Mouse (Mus musculus) midbrain, embryonic 11.5 days (tissue): Measurements from ENCODE around the gene Olfr1016. TPM values are rescaled to one million over a fixed set of nuclear protein-coding genes. Genes with fewer than 3 reads are reported as not detected.

Experiments used
- ATAC-seq: fragments of 200-750 bp; cut with Nextera tagmentation; 2 replicates; pipeline ENCODE4 v1.8.0; 2017; ENCODE audit warnings: moderate TSS enrichment, moderate library complexity; ENCODE audit not compliant: low FRiP score
- DNase-seq: peaks from one replicate; pipeline ENCODE4 v3.0.0; 2015; ENCODE audit warnings: low spot score; ENCODE audit errors: missing footprints
- H3K27ac ChIP-seq: fragments of 300-500 bp; sonication (generic); 2 replicates; pipeline ENCODE4 v1.5.1; 2014; ENCODE audit warnings: low read depth, low read length
- H3K27me3 ChIP-seq: fragments of 300-500 bp; sonication (generic); 2 replicates; pipeline ENCODE4 v1.6.1; 2014; ENCODE audit warnings: mild to moderate bottlenecking, low read length, moderate library complexity, mixed read lengths; ENCODE audit not compliant: control insufficient read depth, insufficient read depth
- H3K36me3 ChIP-seq: fragments of 300-500 bp; sonication (generic); 2 replicates; pipeline ENCODE4 v1.6.1; 2014; ENCODE audit warnings: mild to moderate bottlenecking, low read length, moderate library complexity, mixed read lengths; ENCODE audit not compliant: control insufficient read depth, insufficient read depth
- H3K4me1 ChIP-seq: fragments of 300-500 bp; sonication (generic); 2 replicates; pipeline ENCODE4 v1.6.1; 2014; ENCODE audit warnings: low read length; ENCODE audit not compliant: control insufficient read depth, insufficient read depth
- H3K4me2 ChIP-seq: fragments of 300-500 bp; sonication (generic); 2 replicates; pipeline ENCODE4 v1.6.1; 2014; ENCODE audit warnings: mild to moderate bottlenecking, moderate library complexity
- H3K4me3 ChIP-seq: fragments of 300-500 bp; sonication (generic); 2 replicates; pipeline ENCODE4 v1.5.1; 2014; ENCODE audit warnings: low read depth, low read length
- H3K9ac ChIP-seq: fragments of 300-500 bp; sonication (generic); 2 replicates; pipeline ENCODE4 v1.6.1; 2014; ENCODE audit warnings: low read length
- H3K9me3 ChIP-seq: fragments of 300-500 bp; sonication (generic); 2 replicates; pipeline ENCODE4 v1.6.1; 2016; ENCODE audit warnings: low read length; ENCODE audit not compliant: control insufficient read depth
- WGBS: fragments of 180-500 bp; shearing (Covaris S2); extraction: QIAGEN DNeasy Blood & Tissue Kit; methylation state at CpG from one replicate; pipeline ENCODE4 v1.1.7; 2014; 5-methylcytosine and 5-hydroxymethylcytosine counted together
- polyA plus RNA-seq: library from polyadenylated mRNA; unstranded; fragments of >200 nt; fragmentation: Nextera tagmentation; extraction: Ambion mirVana; gene quantifications from 2 replicates; pipeline ENCODE4 v1.2.1, GENCODE M21; 2014

Olfr1016 gene
- polyA plus RNA-seq, 1 experiment from 2014 or later, result not detected

GRCm38 (mm10) chr2:85762666-85763065, 39.7 kb downstream of the Olfr1016 start, which contains the start of gene Olfr1012:
Gene Olfr1012 (minus strand): TSS chr2:85762766.
- Histone ChIP-seq H3K9me3 (no peaks in the 10 kb centered on the region), H3K36me3 (no peaks in the 10 kb centered on the region), H3K27ac (no peak within 1 kb of the TSS), H3K27me3 (no peaks in the 10 kb centered on the region), H3K4me2 (no peak within 1 kb of the TSS), H3K4me3 (no peak within 1 kb of the TSS), H3K4me1 (no peaks in the 10 kb centered on the region), H3K9ac (no peak within 1 kb of the TSS)
- WGBS, result 81% methylated on average over 1 of the region's 1 CpGs
- DNase-seq (no peak), ATAC-seq (no peak)

GRCm38 (mm10) chr2:85753822-85754221, 48.5 kb downstream of the Olfr1016 start:
- DNase-seq (no peak), ATAC-seq (no peak)
- Histone ChIP-seq H3K9me3 (no peaks in the 10 kb centered on the region), H3K27ac (no peak overlapping the region), H3K36me3 (no peaks in the 10 kb centered on the region), H3K4me2 (no peak overlapping the region), H3K27me3 (no peaks in the 10 kb centered on the region), H3K4me1 (no peaks in the 10 kb centered on the region), H3K9ac (no peak overlapping the region), H3K4me3 (no peak overlapping the region)
- WGBS, result 81% methylated on average over 4 of the region's 4 CpGs

Other genes starting within 250 kb of the Olfr1016 start
- not detected in 2 replicates for gene Olfr996, start 223.3 kb downstream of the Olfr1016 start, polyA plus RNA-seq
- not detected in 2 replicates for gene Olfr998, start 213.6 kb downstream of the Olfr1016 start, polyA plus RNA-seq
- not detected in 2 replicates for gene Olfr1000, start 190.6 kb downstream of the Olfr1016 start, polyA plus RNA-seq
- not detected in 2 replicates for gene Olfr1002, start 151.8 kb downstream of the Olfr1016 start, polyA plus RNA-seq
- not detected in 2 replicates for gene Olfr154, start 138.1 kb downstream of the Olfr1016 start, polyA plus RNA-seq
- not detected in 2 replicates for gene Olfr1006, start 123.8 kb downstream of the Olfr1016 start, polyA plus RNA-seq
- not detected in 2 replicates for gene Olfr1008, start 113.1 kb downstream of the Olfr1016 start, polyA plus RNA-seq
- not detected in 2 replicates for gene Olfr1009, start 87.1 kb downstream of the Olfr1016 start, polyA plus RNA-seq
- not detected in 2 replicates for gene Olfr1012, start 39.8 kb downstream of the Olfr1016 start, polyA plus RNA-seq
- not detected in 2 replicates for gene Olfr1013, start 35.4 kb downstream of the Olfr1016 start, polyA plus RNA-seq
- gene Olfr1014, start 29.8 kb downstream of the Olfr1016 start, polyA plus RNA-seq, result not detected in 2 replicates
- gene Olfr1015, start 20.5 kb downstream of the Olfr1016 start, polyA plus RNA-seq, result not detected in 2 replicates
- not detected in 2 replicates for gene Olfr1018, start 15.9 kb upstream of the Olfr1016 start, polyA plus RNA-seq
- not detected in 2 replicates for gene Olfr1019, start 42.9 kb upstream of the Olfr1016 start, polyA plus RNA-seq
- gene Olfr1020, start 44.5 kb upstream of the Olfr1016 start, polyA plus RNA-seq, result not detected in 2 replicates
- not detected in 2 replicates for gene Olfr1022, start 66.0 kb upstream of the Olfr1016 start, polyA plus RNA-seq
- gene Olfr1023, start 83.1 kb upstream of the Olfr1016 start, polyA plus RNA-seq, result not detected in 2 replicates
- gene Olfr1024, start 102.5 kb upstream of the Olfr1016 start, polyA plus RNA-seq, result not detected in 2 replicates
- not detected in 2 replicates for gene Olfr1025-ps1, start 112.6 kb upstream of the Olfr1016 start, polyA plus RNA-seq
- not detected in 2 replicates for gene Olfr1026, start 119.0 kb upstream of the Olfr1016 start, polyA plus RNA-seq
- gene Olfr1028, start 147.9 kb upstream of the Olfr1016 start, polyA plus RNA-seq, result not detected in 2 replicates
- not detected in 2 replicates for gene Olfr1029, start 171.4 kb upstream of the Olfr1016 start, polyA plus RNA-seq
- gene Olfr1030, start 176.7 kb upstream of the Olfr1016 start, polyA plus RNA-seq, result not detected in 2 replicates
- gene Olfr1031, start 187.8 kb upstream of the Olfr1016 start, polyA plus RNA-seq, result not detected in 2 replicates
- gene Olfr1032, start 203.0 kb upstream of the Olfr1016 start, polyA plus RNA-seq, result not detected in 2 replicates
- gene Olfr1033, start 218.1 kb upstream of the Olfr1016 start, polyA plus RNA-seq, result not detected in 2 replicates
- not detected in 2 replicates for gene Olfr1034, start 243.3 kb upstream of the Olfr1016 start, polyA plus RNA-seq